Mouse (Mus musculus) kidney, adult 18-20 months (tissue): Measurements from ENCODE around the gene Dtd1.

ENCODE experiments used
- DNase-seq: peaks from one replicate; pipeline ENCODE4 v3.0.0; 2021

Dtd1 gene

GRCm38 (mm10) chr2:144770452-144770941 is 170.8 kb downstream of the Dtd1 start:
- no peak for DNase-seq

GRCm38 (mm10) chr2:144771841-144772240 is 172.1 kb downstream of the Dtd1 start:
- no peak for DNase-seq

GRCm38 (mm10) chr2:144774636-144775160 is 175.0 kb downstream of the Dtd1 start:
- DNase-seq, result no peak

- DNase-seq, result no peak
Measured at GRCm38 (mm10) chr2:144775626-144776025, 175.9 kb downstream of the Dtd1 start.

- no peak for DNase-seq
Measured at GRCm38 (mm10) chr2:144779263-144779662, 179.6 kb downstream of the Dtd1 start.

GRCm38 (mm10) chr2:144780731-144781130 is 181.0 kb downstream of the Dtd1 start:
- no peak for DNase-seq

- DNase-seq, result no peak
Measured at GRCm38 (mm10) chr2:144781871-144782270, 182.2 kb downstream of the Dtd1 start.

GRCm38 (mm10) chr2:144782481-144782880 is 182.8 kb downstream of the Dtd1 start:
- peak; percentile 9 for DNase-seq

- DNase-seq, result no peak
Measured at GRCm38 (mm10) chr2:144783190-144783589, 183.5 kb downstream of the Dtd1 start.

GRCm38 (mm10) chr2:144783831-144784230 is 184.1 kb downstream of the Dtd1 start:
- DNase-seq, result no peak

- no peak for DNase-seq
Measured at GRCm38 (mm10) chr2:144791671-144792294, 192.1 kb downstream of the Dtd1 start.

GRCm38 (mm10) chr2:144797515-144797914 is 197.8 kb downstream of the Dtd1 start:
- DNase-seq, result peak; percentile 7

GRCm38 (mm10) chr2:144807766-144808754 is 208.4 kb downstream of the Dtd1 start:
- no peak for DNase-seq
